Mouse (Mus musculus) left cerebral cortex, adult 18-20 months (tissue): ENCODE results near the gene Zfp637. TPM values are rescaled to one million over a fixed set of nuclear protein-coding genes. Genes with fewer than 3 reads are reported as not detected.
"Not testable (repeated sequence)": the region's sequence is repeated elsewhere in the genome, so short reads cannot be mapped to it uniquely, and the experiment has no call there.

Source experiments
- DNase-seq, 2 experiments: peaks; one replicate each; pipeline ENCODE4 v3.0.0; 2021 to 2022; ENCODE audit warnings: low spot score in 2 of 2, mixed read lengths in 1 of 2
- long read RNA-seq, 2 experiments: library from polyadenylated mRNA; stranded (forward); transcript quantifications; one replicate each; pipeline ENCODE4 v2.0.0; 2021
- total RNA-seq, 2 experiments: library from RNA; stranded (reverse); gene quantifications; 2 replicates each; pipeline ENCODE4 v1.2.3; 2021

Gene Zfp637
- total RNA-seq = 10 to 100 TPM; 54.7 to 55.8 TPM
- long read RNA-seq, experiment 1, transcript Zfp637-202 (3 exons, 421 nt) = minor isoform, 9 of 54 reads
- long read RNA-seq, experiment 1, transcript Zfp637-208 (3 exons, 659 nt) = minor isoform, 10 of 54 reads
- long read RNA-seq, experiment 1, transcript Zfp637-210 (3 exons, 1,098 nt) = major isoform, 24 of 54 reads
- long read RNA-seq, experiment 1, partial matches to known transcripts = 1 of 54 reads
- long read RNA-seq, experiment 1, other reads (novel, unspliced or antisense) = 2 of 54 reads
- long read RNA-seq, experiment 2, transcript Zfp637-210 (3 exons, 1,098 nt) = major isoform, 20 of 49 reads
- long read RNA-seq, experiment 2, transcript Zfp637-208 (3 exons, 659 nt) = minor isoform, 8 of 49 reads
- long read RNA-seq, experiment 2, transcript Zfp637-202 (3 exons, 421 nt) = minor isoform, 5 of 49 reads
- long read RNA-seq, experiment 2, transcript Zfp637-209 (3 exons, 765 nt) = minor isoform, 7 of 49 reads
- long read RNA-seq, experiment 2, partial matches to known transcripts = 3 of 49 reads
- long read RNA-seq, experiment 2, other reads (novel, unspliced or antisense) = 3 of 49 reads

GRCm38 (mm10) chr6:117840686-117841510 is at the start of gene Zfp637:
TSS of gene Zfp637 (plus strand) at chr6:117841180.
- peak; percentile 95 to 96 for DNase-seq

- DNase-seq = no peak
Observed at GRCm38 (mm10) chr6:117795251-117795650, 45.7 kb upstream of the Zfp637 start.

GRCm38 (mm10) chr6:117800824-117801223 is 40.2 kb upstream of the Zfp637 start:
- DNase-seq = peak; percentile 26

- DNase-seq = no peak
Observed at GRCm38 (mm10) chr6:117801801-117802200, 39.2 kb upstream of the Zfp637 start.

GRCm38 (mm10) chr6:117807756-117808155 is 33.2 kb upstream of the Zfp637 start:
- DNase-seq = no peak

GRCm38 (mm10) chr6:117809816-117810215 is 31.2 kb upstream of the Zfp637 start:
- DNase-seq = no peak

- DNase-seq = no peak
Observed at GRCm38 (mm10) chr6:117810717-117811116, 30.3 kb upstream of the Zfp637 start.

GRCm38 (mm10) chr6:117811256-117811655 is 29.7 kb upstream of the Zfp637 start:
- DNase-seq = no peak

- DNase-seq = no peak
Observed at GRCm38 (mm10) chr6:117814681-117815080, 26.3 kb upstream of the Zfp637 start.

- no peak for DNase-seq
Observed at GRCm38 (mm10) chr6:117817108-117817541, 23.9 kb upstream of the Zfp637 start.

GRCm38 (mm10) chr6:117820327-117820726 is 20.7 kb upstream of the Zfp637 start:
- no peak for DNase-seq

- DNase-seq = peak; percentile 63 to 76
Observed at GRCm38 (mm10) chr6:117825369-117825768, 15.6 kb upstream of the Zfp637 start.

- peak; percentile 69 to 81 for DNase-seq
Observed at GRCm38 (mm10) chr6:117828273-117828672, 12.7 kb upstream of the Zfp637 start.

GRCm38 (mm10) chr6:117841511-117841955 is 553 bp downstream of the Zfp637 start:
- DNase-seq = no peak

- DNase-seq = no peak
Observed at GRCm38 (mm10) chr6:117844597-117844996, 3.6 kb downstream of the Zfp637 start.

- not testable (repeated sequence) for DNase-seq
Observed at GRCm38 (mm10) chr6:117846671-117847070, 5.7 kb downstream of the Zfp637 start.

GRCm38 (mm10) chr6:117847772-117848171 is 6.8 kb downstream of the Zfp637 start:
- DNase-seq = no peak

- DNase-seq = no peak
Observed at GRCm38 (mm10) chr6:117848577-117848976, 7.6 kb downstream of the Zfp637 start.

GRCm38 (mm10) chr6:117851747-117852146 is 10.8 kb downstream of the Zfp637 start:
- no peak for DNase-seq

GRCm38 (mm10) chr6:117857990-117858389 is 17.0 kb downstream of the Zfp637 start:
- DNase-seq = no peak

GRCm38 (mm10) chr6:117861848-117862247 is 20.9 kb downstream of the Zfp637 start, which contains the start of gene Zfp239:
TSS of gene Zfp239 (plus strand) at chr6:117862100.
- DNase-seq = no peak
